34 mouse cellular contexts compared by ENCODE assay signal in genomic region chr17:3650377-3650776, GRCm38 (mm10). TPM values are rescaled to one million over a fixed set of nuclear protein-coding genes. Genes with fewer than 3 reads are reported as not detected.
DNase-seq lines count a peak whose midpoint lies in the region; ATAC-seq and TF ChIP-seq lines count a peak whose summit lies in the region.
"Had no signal": no experiment of that assay in that cellular context is flagged by ENCODE, and none has a peak within 500 bp of the region (broad histone marks: within the 10 kb centered on the region; RNA-seq: fewer than 3 reads in every experiment).

No protein-coding gene starts in this region.

- no peak overlapping the region for H3K4me2 ChIP-seq in midbrain, postnatal 0 days (ENCODE audit: low read depth, low read length, poor library complexity, severe bottlenecking)
- H3K4me2 ChIP-seq in midbrain, embryonic 13.5 days (replicated peaks): no peak overlapping the region
- no peak overlapping the region for H3K4me2 ChIP-seq in hindbrain, embryonic 12.5 days (replicated peaks)
- H3K4me2 ChIP-seq: embryonic facial prominence, embryonic 13.5 days; forebrain, embryonic 13.5 days; heart, embryonic 13.5 days; hindbrain, embryonic 13.5 days had no signal

- no peaks in the 10 kb centered on the region for H3K27me3 ChIP-seq in midbrain, embryonic 10.5 days (ENCODE audit: low read depth, poor library complexity, severe bottlenecking)
- no peaks in the 10 kb centered on the region for H3K27me3 ChIP-seq in midbrain, postnatal 0 days (ENCODE audit: insufficient read depth, low read length)
- no peaks in the 10 kb centered on the region for H3K27me3 ChIP-seq in midbrain, embryonic 13.5 days
- H3K27me3 ChIP-seq in hindbrain, embryonic 12.5 days: no peaks in the 10 kb centered on the region
- H3K27me3 ChIP-seq: embryonic facial prominence, embryonic 13.5 days; forebrain, embryonic 13.5 days; heart, embryonic 13.5 days; hindbrain, embryonic 13.5 days had no signal

- 23% methylated on average over 3 of the region's 3 CpGs for WGBS in midbrain, embryonic 10.5 days
- 22% methylated on average over 3 of the region's 3 CpGs for WGBS in midbrain, postnatal 0 days
- WGBS in midbrain, embryonic 13.5 days: 10% methylated on average over 3 of the region's 3 CpGs
- 48% methylated on average over 3 of the region's 3 CpGs for WGBS in hindbrain, embryonic 12.5 days

- DNase-seq in midbrain, embryonic 10.5 days (ENCODE audit: low spot score): peak; percentile 24
- no peak for DNase-seq in midbrain, postnatal 0 days (ENCODE audit: low spot score)
- DNase-seq in brain, embryonic 14.5 days (ENCODE audit: low read depth): peak; percentile 58
- DNase-seq in retina, postnatal 1 day: peak; percentile 50
- DNase-seq: adrenal gland, adult 2 months; adrenal gland, postnatal 14 days; cerebellum, adult 11-12 months; cerebellum, adult 8-10 months; cerebellum, postnatal 10 days; cerebellum, postnatal 36 days; embryo, embryonic 11 days; forebrain, postnatal 0 days; gastrocnemius, adult 2 months; gastrocnemius, postnatal 14 days; heart, adult 2 months had no signal

- TF ChIP-seq POLR2A in brain, embryonic 14.5 days (IDR thresholded peaks at IDR 0.05; ENCODE audit: borderline replicate concordance, extremely low read depth, insufficient read depth, insufficient read length, poor library complexity, severe bottlenecking): no peak

- peaks cover 11% of the 10 kb centered on the region for H3K4me1 ChIP-seq in midbrain, embryonic 10.5 days
- no peaks in the 10 kb centered on the region for H3K4me1 ChIP-seq in midbrain, postnatal 0 days (ENCODE audit: insufficient read depth, low read length)
- peaks cover 14% of the 10 kb centered on the region; the same call in 1 of the 2 replicates for H3K4me1 ChIP-seq in midbrain, embryonic 13.5 days (replicated peaks)
- H3K4me1 ChIP-seq in hindbrain, embryonic 12.5 days: no peaks in the 10 kb centered on the region
- H3K4me1 ChIP-seq: embryonic facial prominence, embryonic 10.5 days; embryonic facial prominence, embryonic 13.5 days; heart, embryonic 10.5 days; heart, embryonic 13.5 days; hindbrain, embryonic 13.5 days had no signal

- no peak overlapping the region for H3K9ac ChIP-seq in midbrain, postnatal 0 days (replicated peaks; ENCODE audit: low read length, poor library complexity, severe bottlenecking)
- no peak overlapping the region for H3K9ac ChIP-seq in midbrain, embryonic 13.5 days (replicated peaks)
- H3K9ac ChIP-seq in hindbrain, embryonic 12.5 days: no peak overlapping the region
- H3K9ac ChIP-seq: embryonic facial prominence, embryonic 13.5 days; forebrain, embryonic 13.5 days; forebrain, postnatal 0 days; heart, embryonic 13.5 days; hindbrain, embryonic 13.5 days had no signal

- H3K9me3 ChIP-seq in midbrain, embryonic 10.5 days (replicated peaks): no peaks in the 10 kb centered on the region
- H3K9me3 ChIP-seq in midbrain, postnatal 0 days (ENCODE audit: low read length): no peaks in the 10 kb centered on the region
- H3K9me3 ChIP-seq in midbrain, embryonic 13.5 days: no peaks in the 10 kb centered on the region
- H3K9me3 ChIP-seq in hindbrain, embryonic 12.5 days (replicated peaks): no peaks in the 10 kb centered on the region
- H3K9me3 ChIP-seq: embryonic facial prominence, embryonic 10.5 days; embryonic facial prominence, embryonic 13.5 days; forebrain, embryonic 13.5 days; heart, embryonic 10.5 days; heart, embryonic 13.5 days; hindbrain, embryonic 13.5 days had no signal

- H3K4me3 ChIP-seq in midbrain, embryonic 10.5 days: no peak overlapping the region
- H3K4me3 ChIP-seq in midbrain, postnatal 0 days (ENCODE audit: low read depth, low read length): no peak overlapping the region
- H3K4me3 ChIP-seq in midbrain, embryonic 13.5 days (replicated peaks): no peak overlapping the region
- no peak overlapping the region for H3K4me3 ChIP-seq in hindbrain, embryonic 12.5 days
- H3K4me3 ChIP-seq: embryonic facial prominence, embryonic 10.5 days; embryonic facial prominence, embryonic 13.5 days; erythroblast, embryonic 14.5 days; forebrain, embryonic 13.5 days; gastrocnemius, adult 2 months; heart, adult 2 months; heart, embryonic 10.5 days; heart, embryonic 13.5 days; hindbrain, embryonic 13.5 days had no signal

- no peak overlapping the region for H3K27ac ChIP-seq in midbrain, embryonic 10.5 days (replicated peaks)
- no peak overlapping the region for H3K27ac ChIP-seq in midbrain, postnatal 0 days (ENCODE audit: low read depth, low read length)
- no peak overlapping the region for H3K27ac ChIP-seq in midbrain, embryonic 13.5 days
- H3K27ac ChIP-seq in hindbrain, embryonic 12.5 days: no peak overlapping the region
- H3K27ac ChIP-seq: embryonic facial prominence, embryonic 10.5 days; embryonic facial prominence, embryonic 13.5 days; forebrain, embryonic 13.5 days; gastrocnemius, adult 2 months; heart, adult 2 months; heart, embryonic 10.5 days; heart, embryonic 13.5 days; hindbrain, embryonic 13.5 days had no signal

- no peak for TF ChIP-seq CTCF in midbrain, postnatal 0 days (IDR thresholded peaks at IDR 0.05)
- TF ChIP-seq CTCF in brain, embryonic 14.5 days (IDR thresholded peaks at IDR 0.05; ENCODE audit: borderline replicate concordance, extremely low read depth, insufficient read depth, insufficient read length): no peak

- no peak for ATAC-seq in midbrain, postnatal 0 days (ENCODE audit: low FRiP score)
- ATAC-seq in midbrain, embryonic 13.5 days: peak; percentile 20; the same call in 1 of the 2 replicates
- no peak for ATAC-seq in hindbrain, embryonic 12.5 days (ENCODE audit: low FRiP score)
- ATAC-seq: CD4-positive, CD25-positive, alpha-beta regulatory T cell, adult 4 months; forebrain, embryonic 13.5 days; forebrain, postnatal 0 days; hindbrain, embryonic 16.5 days had no signal

- no peaks in the 10 kb centered on the region for H3K36me3 ChIP-seq in midbrain, embryonic 10.5 days
- H3K36me3 ChIP-seq in midbrain, postnatal 0 days (ENCODE audit: insufficient read depth, low read length): no peaks in the 10 kb centered on the region
- no peaks in the 10 kb centered on the region for H3K36me3 ChIP-seq in midbrain, embryonic 13.5 days
- H3K36me3 ChIP-seq in hindbrain, embryonic 12.5 days: no peaks in the 10 kb centered on the region
- H3K36me3 ChIP-seq: embryonic facial prominence, embryonic 10.5 days; embryonic facial prominence, embryonic 13.5 days; heart, embryonic 10.5 days; heart, embryonic 13.5 days; hindbrain, embryonic 13.5 days had no signal

RNA-seq across cellular contexts. Expression of gene Nox3, which starts 45.7 kb away (rescaled TPM):
- polyA plus RNA-seq in midbrain, embryonic 10.5 days (2016; fragmentation: Nextera tagmentation; extraction: Ambion mirVana): not detected in 2 replicates
- total RNA-seq in midbrain, postnatal 0 days (2014; rRNA removed): not detected in 2 replicates
- polyA plus RNA-seq in midbrain, postnatal 0 days (2015; fragmentation: Nextera tagmentation; extraction: Ambion mirVana): not detected in 2 replicates
- polyA plus RNA-seq in brain, embryonic 14.5 days (2012; rRNA removed): not detected in 2 replicates
- not detected in 2 replicates for polyA plus RNA-seq in midbrain, embryonic 13.5 days (2015; fragmentation: Nextera tagmentation; extraction: Ambion mirVana)
- polyA plus RNA-seq in hindbrain, embryonic 12.5 days (2016; fragmentation: Nextera tagmentation; extraction: Ambion mirVana): 0.79 and 0.80 TPM in 2 replicates
- total RNA-seq: adrenal gland, adult 2 months; adrenal gland, postnatal 14 days; adrenal gland, postnatal 4 days; forebrain, postnatal 0 days; gastrocnemius, adult 2 months; gastrocnemius, postnatal 14 days; heart, adult 2 months; heart, postnatal 25 days; hematopoietic stem cell, adult 5-6 weeks; MEL had no signal
- polyA plus RNA-seq: adrenal gland, adult 2 months; C2C12; CD4-positive, CD25-positive, alpha-beta regulatory T cell, adult 4 months; cortical plate, adult 2 months; embryonic facial prominence, embryonic 13.5 days; erythroblast, embryonic 14.5 days; forebrain, embryonic 13.5 days; forebrain, postnatal 0 days; gonadal fat pad, adult 2 months; heart, adult 2 months; heart, embryonic 10.5 days; heart, embryonic 13.5 days; heart, embryonic 16.5 days; hindbrain, embryonic 13.5 days; hindbrain, embryonic 16.5 days had no signal
